7 mouse cellular contexts compared by ENCODE assay signal in the genomic region with DNA sequence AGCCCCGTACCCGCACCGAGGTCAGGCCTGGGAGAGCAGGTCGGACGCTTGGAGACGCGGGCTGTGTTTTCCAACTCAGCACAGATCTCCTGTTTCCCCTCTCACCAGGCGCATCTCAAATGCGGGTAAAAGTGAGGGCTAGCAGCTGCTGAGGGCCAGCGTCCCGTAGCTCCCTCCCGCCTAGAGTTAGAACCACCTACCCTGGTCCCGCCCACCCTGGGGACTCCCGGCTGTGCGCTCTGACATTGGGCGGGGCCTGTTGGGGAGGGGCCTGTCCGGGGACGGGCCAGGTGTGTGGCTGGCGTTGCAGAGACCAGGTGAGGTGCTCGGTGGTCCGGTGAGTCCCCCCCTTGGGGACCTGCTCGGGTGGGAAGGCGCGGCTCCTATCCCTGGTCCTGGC. TPM values are rescaled to one million over a fixed set of nuclear protein-coding genes. Genes with fewer than 3 reads are reported as not detected.
DNase-seq lines count a peak whose midpoint lies in the region; ATAC-seq lines count a peak whose summit lies in the region.

A gene (plus strand): TSS at position 262 of the 400 bp plus-strand sequence.

- peak within 1 kb of the TSS; percentile 80 for H3K4me2 ChIP-seq in limb, embryonic 12.5 days
- peak within 1 kb of the TSS; percentile 36 for H3K4me2 ChIP-seq in midbrain, embryonic 16.5 days (ENCODE audit: low read length)

- H3K9me3 ChIP-seq in embryonic facial prominence, embryonic 10.5 days, result no peaks in the 10 kb centered on the region
- no peaks in the 10 kb centered on the region for H3K9me3 ChIP-seq in limb, embryonic 12.5 days
- no peaks in the 10 kb centered on the region for H3K9me3 ChIP-seq in midbrain, embryonic 16.5 days (replicated peaks; ENCODE audit: control insufficient read depth, low read length, poor library complexity, severe bottlenecking)

- peaks cover 44% of the 10 kb centered on the region for H3K4me1 ChIP-seq in embryonic facial prominence, embryonic 10.5 days
- peaks cover 29% of the 10 kb centered on the region for H3K4me1 ChIP-seq in limb, embryonic 12.5 days (replicated peaks)
- peaks cover 13% of the 10 kb centered on the region for H3K4me1 ChIP-seq in midbrain, embryonic 16.5 days (ENCODE audit: control insufficient read depth, insufficient read depth, low read length)

- H3K4me3 ChIP-seq in embryonic facial prominence, embryonic 10.5 days, result peak within 1 kb of the TSS; percentile 56
- H3K4me3 ChIP-seq in limb, embryonic 12.5 days (replicated peaks), result peak within 1 kb of the TSS; percentile 45
- peak within 1 kb of the TSS; percentile 11; the same call in 1 of the 2 replicates for H3K4me3 ChIP-seq in midbrain, embryonic 16.5 days (ENCODE audit: low read depth, low read length)

- peaks cover 45% of the 10 kb centered on the region for H3K27me3 ChIP-seq in embryonic facial prominence, embryonic 10.5 days (replicated peaks; ENCODE audit: low read depth, poor library complexity, severe bottlenecking)
- peaks cover 29% of the 10 kb centered on the region for H3K27me3 ChIP-seq in limb, embryonic 12.5 days
- H3K27me3 ChIP-seq in midbrain, embryonic 16.5 days (ENCODE audit: control insufficient read depth, insufficient read depth, low read depth, low read length), result peaks cover 32% of the 10 kb centered on the region

- peak within 1 kb of the TSS; percentile 50 for H3K9ac ChIP-seq in limb, embryonic 12.5 days (replicated peaks)
- no peak within 1 kb of the TSS for H3K9ac ChIP-seq in midbrain, embryonic 16.5 days (ENCODE audit: low read depth, low read length)

- ATAC-seq in hematopoietic stem cell, adult 5-6 weeks (replicated peaks in 1 of 2; ENCODE audit: insufficient read depth in 1 of 2, low FRiP score in 2 of 2, low TSS enrichment in 1 of 2, low read depth in 1 of 2, poor library complexity in 2 of 2, severe bottlenecking in 2 of 2), result peak; percentile 46; a peak in 2 of 4 replicates
- ATAC-seq in limb, embryonic 12.5 days (ENCODE audit: insufficient number of reproducible peaks, insufficient read depth, low FRiP score, low TSS enrichment, low read depth), result peak; percentile 27; the same call in 1 of the 2 replicates
- ATAC-seq in midbrain, embryonic 16.5 days, result no peak
- ATAC-seq in monocyte, adult 5-6 weeks (replicated peaks; ENCODE audit: insufficient number of reproducible peaks, low FRiP score, low TSS enrichment, poor library complexity, severe bottlenecking), result no peak

- 2% methylated on average over 24 of the region's 24 CpGs for WGBS in embryonic facial prominence, embryonic 10.5 days
- under 1% methylated on average over 24 of the region's 24 CpGs for WGBS in limb, embryonic 12.5 days
- WGBS in midbrain, embryonic 16.5 days, result 4% methylated on average over 20 of the region's 24 CpGs

- H3K36me3 ChIP-seq in embryonic facial prominence, embryonic 10.5 days (replicated peaks), result no peaks in the 10 kb centered on the region
- H3K36me3 ChIP-seq in limb, embryonic 12.5 days, result no peaks in the 10 kb centered on the region
- no peaks in the 10 kb centered on the region for H3K36me3 ChIP-seq in midbrain, embryonic 16.5 days (ENCODE audit: control insufficient read depth, insufficient read depth, low read length)

- peak within 1 kb of the TSS; percentile 78 for H3K27ac ChIP-seq in embryonic facial prominence, embryonic 10.5 days (replicated peaks)
- peak within 1 kb of the TSS; percentile 69 for H3K27ac ChIP-seq in limb, embryonic 12.5 days
- H3K27ac ChIP-seq in midbrain, embryonic 16.5 days (ENCODE audit: low read length), result no peak within 1 kb of the TSS

- DNase-seq in Muller cell, postnatal 12 days (ENCODE audit: inconsistent ontology term), result peak; percentile 7
- DNase-seq in embryonic facial prominence, embryonic 10.5 days (ENCODE audit: low spot score), result peak; percentile 72
- DNase-seq in left cerebral cortex, adult 11 months (ENCODE audit: low spot score), result no peak

RNA-seq across cellular contexts. Expression of the gene that starts here (rescaled TPM):
- polyA plus RNA-seq in embryonic facial prominence, embryonic 10.5 days (2016; fragmentation: Nextera tagmentation; extraction: Ambion mirVana), result 5.9 and 6.6 TPM in 2 replicates
- total RNA-seq in hematopoietic stem cell, adult 5-6 weeks (2017), result not detected in 2 replicates
- polyA plus RNA-seq in limb, embryonic 12.5 days (2016; fragmentation: Nextera tagmentation; extraction: Ambion mirVana), result 6.0 and 6.4 TPM in 2 replicates
- polyA plus RNA-seq in midbrain, embryonic 16.5 days (2015; fragmentation: Nextera tagmentation; extraction: Ambion mirVana), result 0.35 and 0.39 TPM in 2 replicates
- not detected in 3 replicates for total RNA-seq in monocyte, adult 5-6 weeks (2017)

Comparison
In these comparisons a context has a peak if more than half of its experiments do, and no peak if none do; other contexts are left out.
1. Peak in ATAC-seq in hematopoietic stem cell, adult 5-6 weeks; RNA of the gene not detected or under 1 TPM.